Mouse (Mus musculus) inflammation-experienced regulatory T-cells, adult 16 weeks (primary cell): Measurements from ENCODE around the gene Fam84a. TPM values are rescaled to one million over a fixed set of nuclear protein-coding genes. Genes with fewer than 3 reads are reported as not detected.

ENCODE experiments used
- polyA plus RNA-seq: library from polyadenylated mRNA; unstranded; fragments of 100-300 nt; shearing (Covaris generic); gene quantifications from one replicate; pipeline ENCODE4 v1.2.1, GENCODE M21; 2017

Fam84a gene
- polyA plus RNA-seq, result 0.82 TPM

GRCm38 (mm10) chr12:14151921-14152320 lies at the start of gene Fam84a:
Fam84a (minus strand) TSS chr12:14152054.

